Mouse (Mus musculus) Patski (cell line): ENCODE measurements around the gene Nlgn2. TPM values are rescaled to one million over a fixed set of nuclear protein-coding genes. Genes with fewer than 3 reads are reported as not detected.
"Not testable (repeated sequence)": the region's sequence is repeated elsewhere in the genome, so short reads cannot be mapped to it uniquely, and the experiment has no call there.

ENCODE experiments used
- ATAC-seq: fragments of 100-300 bp; one replicate; pipeline ENCODE4 v1.8.0; 2021
- CTCF ChIA-PET: fragments of 350-600 bp; sonication (Branson Sonifier 250); formaldehyde crosslinking; loops from one replicate; lab custom pipeline; 2022; ENCODE audit warnings: inconsistent platforms; lab: Charles Lee
- POLR2A ChIA-PET: fragments of 350-600 bp; sonication (Branson Sonifier 250); formaldehyde crosslinking; loops from one replicate; lab custom pipeline; 2022; ENCODE audit warnings: antibody characterized with exemption, inconsistent platforms; lab: Charles Lee
- DNase-seq: peaks from one replicate; pipeline ENCODE4 v3.0.0-alpha.2; 2011; ENCODE audit warnings: low read depth, low spot score
- H3K27me3 ChIP-seq: fragments of 371-371 bp; one replicate; pipeline ENCODE4 v1.5.1; 2021
- CTCF ChIP-seq: fragments of 100-300 bp; IDR thresholded peaks from one replicate; pipeline ENCODE4 v1.5.1; 2021
- in situ Hi-C: fragments of 300-500 bp; cut with MboI; formaldehyde crosslinking; loops from 3 replicates; pipeline ENCODE4 v1.11.1; 2018; ENCODE audit warnings: low pct_unique_long_range_greater_than_20kb, mixed read lengths
- polyA plus RNA-seq: library from polyadenylated mRNA; unstranded; gene quantifications from one replicate; pipeline ENCODE4 v1.2.3, GENCODE M21; 2021

The Nlgn2 gene
- polyA plus RNA-seq, 1 experiment from 2014 or later = 35.0 TPM

GRCm38 (mm10) chr11:69870289-69871069, 32.9 kb upstream of the Nlgn2 start:
- no peak for TF ChIP-seq CTCF
- peaks cover 10% of the 10 kb centered on the region for H3K27me3 ChIP-seq
- POLR2A ChIA-PET = interaction anchor here (1.5 kb wide), 1 partner anchor 20 kb away, joined by 4 read pairs; no protein-coding TSS in a partner anchor
- ATAC-seq (no peak), DNase-seq (no peak)
- CTCF ChIA-PET = no interaction called here
- in situ Hi-C loops = no loop called here

- DNase-seq = no peak
- CTCF ChIA-PET = interaction anchor here (1.3 kb wide), 1 partner anchor 9 kb away, joined by 3 read pairs; no protein-coding TSS in a partner anchor
- H3K27me3 ChIP-seq = peaks cover 16% of the 10 kb centered on the region
- no peak for ATAC-seq
- in situ Hi-C loops = no loop called here
- no peak for TF ChIP-seq CTCF
- POLR2A ChIA-PET = no interaction called here
These were observed 29.8 kb upstream of the Nlgn2 start for GRCm38 (mm10) chr11:69867335-69867734.

- no peak for ATAC-seq
- TF ChIP-seq CTCF = no peak
- POLR2A ChIA-PET = no interaction called here
- DNase-seq = no peak
- H3K27me3 ChIP-seq = peaks cover 19% of the 10 kb centered on the region
- CTCF ChIA-PET = interaction anchor here (1.4 kb wide), 1 partner anchor 59 kb away, joined by 3 read pairs; no protein-coding TSS in a partner anchor
- in situ Hi-C loops = no loop called here
These were observed 28.0 kb upstream of the Nlgn2 start for GRCm38 (mm10) chr11:69865561-69865960.

GRCm38 (mm10) chr11:69864138-69864860, 26.7 kb upstream of the Nlgn2 start:
- in situ Hi-C loops = no loop called here
- peaks cover 24% of the 10 kb centered on the region for H3K27me3 ChIP-seq
- no peak for ATAC-seq
- POLR2A ChIA-PET = no interaction called here
- no peak for TF ChIP-seq CTCF
- no peak for DNase-seq
- CTCF ChIA-PET = interaction anchor here (1.4 kb wide), 1 partner anchor 58 kb away, joined by 3 read pairs; no protein-coding TSS in a partner anchor

GRCm38 (mm10) chr11:69863729-69864128, 26.1 kb upstream of the Nlgn2 start:
- POLR2A ChIA-PET, DNase-seq, in situ Hi-C loops, CTCF ChIA-PET, ATAC-seq: not testable (repeated sequence)
- peaks cover 21% of the 10 kb centered on the region for H3K27me3 ChIP-seq

- no peak for DNase-seq
- ChIA-PET CTCF (no interaction called here), POLR2A (no interaction called here)
- H3K27me3 ChIP-seq = peaks cover 18% of the 10 kb centered on the region
- TF ChIP-seq CTCF = no peak
- no peak for ATAC-seq
- in situ Hi-C loops = no loop called here
These were observed 20.8 kb upstream of the Nlgn2 start, which contains the start of gene Tnk1 for GRCm38 (mm10) chr11:69858113-69858998. Gene Tnk1, minus strand, starts transcription at chr11:69858730.

GRCm38 (mm10) chr11:69855347-69855746, 17.8 kb upstream of the Nlgn2 start:
- DNase-seq (no peak), ATAC-seq (no peak)
- ChIA-PET CTCF (interaction anchor here (1.4 kb wide), 1 partner anchor 50 kb away, joined by 3 read pairs; the partner anchor contains the start of gene Tmem102), POLR2A (interaction anchor here (0.5 to 1.5 kb wide), 2 partner anchors 17 to 798 kb away, joined by 3 read pairs; partner anchors contain the start of gene Tmem256)
- in situ Hi-C loops = no loop called here
- peaks cover 13% of the 10 kb centered on the region for H3K27me3 ChIP-seq
- TF ChIP-seq CTCF = no peak

- DNase-seq (no peak), ATAC-seq (no peak)
- POLR2A ChIA-PET = interaction anchor here (1.5 kb wide), 1 partner anchor 16 kb away, joined by 3 read pairs; the partner anchor contains the start of gene Tmem256
- peaks cover 6% of the 10 kb centered on the region for H3K27me3 ChIP-seq
- in situ Hi-C loops = no loop called here
- no peak for TF ChIP-seq CTCF
- CTCF ChIA-PET = interaction anchor here (1.4 kb wide), 1 partner anchor 49 kb away, joined by 3 read pairs; the partner anchor contains the start of gene Tmem102
These were observed 17.1 kb upstream of the Nlgn2 start for GRCm38 (mm10) chr11:69854680-69855079.

- no peak for TF ChIP-seq CTCF
- in situ Hi-C loops = no loop called here
- peaks cover 5% of the 10 kb centered on the region for H3K27me3 ChIP-seq
- DNase-seq (no peak), ATAC-seq (no peak)
- POLR2A ChIA-PET = interaction anchor here (1.5 kb wide), 1 partner anchor 15 kb away, joined by 3 read pairs; the partner anchor contains the start of gene Tmem256
- CTCF ChIA-PET = interaction anchor here (1.4 kb wide), 1 partner anchor 48 kb away, joined by 3 read pairs; the partner anchor contains the start of gene Tmem102
These were observed 16.4 kb upstream of the Nlgn2 start for GRCm38 (mm10) chr11:69853994-69854393.
